Mouse (Mus musculus): ENCODE data around the gene Aire. TPM values are rescaled to one million over a fixed set of nuclear protein-coding genes. Genes with fewer than 3 reads are reported as not detected.
A peak's percentile ranks its signal among the peaks of the same experiment; 100 is the strongest.
"Not testable (repeated sequence)": the region's sequence is repeated elsewhere in the genome, so short reads cannot be mapped to it uniquely, and the experiment has no call there.

The Aire gene
- polyA plus RNA-seq, 1 experiment from 2014 or later = 0.25 TPM

DNA sequence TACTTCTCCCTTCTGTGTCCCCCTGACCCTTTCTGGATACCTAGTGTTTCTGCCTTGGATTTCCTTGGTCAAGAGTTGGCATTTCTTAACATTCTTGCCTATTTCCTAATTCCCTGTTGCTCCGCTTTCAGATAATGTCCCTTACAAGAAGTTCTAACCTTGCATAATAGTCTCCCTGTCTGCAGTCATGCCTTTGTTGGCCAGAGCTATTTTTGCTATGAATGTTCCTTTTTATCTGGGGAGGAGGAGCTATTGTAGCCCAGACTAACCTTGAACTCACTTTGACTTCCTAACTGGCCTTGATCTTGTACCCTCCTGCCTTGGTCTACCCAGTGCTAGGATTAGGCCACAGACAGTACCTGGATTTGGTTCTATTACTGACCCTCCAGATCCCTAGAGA lies 27.9 kb downstream of the Aire start:
- WGBS = 93% methylated on average over 1 of the region's 1 CpGs
- H3K4me3 ChIP-seq = no peak overlapping the region
- H3K4me1 ChIP-seq = peaks cover 6% of the 10 kb centered on the region
- no peak overlapping the region for H3K27ac ChIP-seq (replicated peaks)
- no peaks in the 10 kb centered on the region for H3K36me3 ChIP-seq (replicated peaks)
- no peak for DNase-seq (ENCODE audit: low spot score)
- H3K27me3 ChIP-seq (replicated peaks; ENCODE audit: low read depth, poor library complexity, severe bottlenecking) = peaks cover 5% of the 10 kb centered on the region; the same call in 1 of the 2 replicates
- H3K9me3 ChIP-seq = 0 out of 2 replicates have a peak, but pooled peaks cover 4% of the 10 kb centered on the region

DNA sequence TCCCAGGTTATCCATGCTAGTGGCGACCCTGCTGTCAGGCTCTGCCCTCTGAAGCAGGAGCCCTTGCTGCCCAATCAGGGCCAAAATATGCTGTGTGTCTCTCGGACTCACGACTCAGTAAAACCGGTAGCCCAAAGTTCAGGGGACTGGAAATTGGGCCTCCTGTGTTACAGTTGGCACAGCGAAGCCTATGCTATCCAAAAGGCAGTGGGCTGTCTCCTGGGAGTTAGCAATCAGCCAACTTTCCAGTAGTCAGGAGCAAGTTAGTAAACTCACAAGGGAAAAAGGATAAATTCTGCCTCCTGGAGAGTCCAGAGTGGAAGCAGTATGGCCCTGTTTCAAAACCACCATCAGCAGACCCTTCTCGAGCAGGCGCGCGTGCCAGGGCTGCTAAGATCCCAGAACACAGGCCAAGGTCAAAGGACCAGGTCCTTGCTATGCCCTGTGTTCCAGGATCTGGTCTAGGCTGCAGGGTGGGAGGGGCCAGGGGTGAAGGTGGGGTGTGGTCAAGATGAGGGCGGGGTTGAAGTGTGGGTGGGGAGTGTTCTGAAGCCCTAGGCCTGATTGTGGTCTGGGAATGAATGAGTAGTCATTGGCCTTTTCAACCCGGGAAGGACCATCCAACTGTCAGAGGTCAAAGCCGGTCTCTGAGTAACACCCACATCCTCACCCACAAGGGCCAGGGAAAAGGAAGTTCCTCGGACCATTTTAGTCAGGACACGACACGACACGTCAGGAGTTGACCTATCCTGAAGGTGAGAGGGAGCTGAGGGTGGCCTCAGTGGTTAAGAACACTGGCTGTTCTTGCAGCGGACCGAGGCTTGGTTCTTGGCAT lies 30.5 kb downstream of the Aire start:
- Histone ChIP-seq H3K36me3 (replicated peaks) (peaks cover 3% of the 10 kb centered on the region; the same call in 1 of the 2 replicates), H3K27ac (replicated peaks) (no peak overlapping the region), H3K9me3 (0 out of 2 replicates have a peak, but pooled peaks cover 4% of the 10 kb centered on the region), H3K4me3 (no peak overlapping the region), H3K27me3 (replicated peaks; ENCODE audit: low read depth, poor library complexity, severe bottlenecking) (peaks cover 6% of the 10 kb centered on the region; the same call in 1 of the 2 replicates), H3K4me1 (peaks cover 19% of the 10 kb centered on the region)
- WGBS = 93% methylated on average over 18 of the region's 18 CpGs
- DNase-seq (ENCODE audit: low spot score) = no peak

DNA sequence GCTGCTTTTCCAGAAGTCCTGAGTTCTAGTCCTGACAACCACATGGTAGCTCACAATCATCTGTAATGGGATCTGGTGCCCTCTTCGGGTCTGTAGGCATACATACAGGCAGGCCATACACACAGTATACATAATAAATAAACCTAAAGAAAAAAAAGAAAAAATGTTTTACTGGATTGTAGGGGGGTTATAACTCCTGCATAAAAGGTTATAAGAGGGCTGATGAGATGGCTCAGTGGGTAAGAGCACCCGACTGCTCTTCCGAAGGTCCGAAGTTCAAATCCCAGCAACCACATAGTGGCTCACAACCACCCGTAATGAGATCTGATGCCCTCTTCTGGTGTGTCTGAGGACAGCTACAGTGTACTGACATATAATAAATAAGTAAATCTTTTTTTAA lies 32.3 kb downstream of the Aire start:
- not testable (repeated sequence) for H3K9me3 ChIP-seq; H3K4me3 ChIP-seq; DNase-seq (ENCODE audit: low spot score); H3K27me3 ChIP-seq (replicated peaks; ENCODE audit: low read depth, poor library complexity, severe bottlenecking); H3K27ac ChIP-seq (replicated peaks)
- WGBS = 95% methylated on average over 5 of the region's 5 CpGs
- Histone ChIP-seq H3K36me3 (replicated peaks) (peaks cover 12% of the 10 kb centered on the region), H3K4me1 (peaks cover 37% of the 10 kb centered on the region)

DNA sequence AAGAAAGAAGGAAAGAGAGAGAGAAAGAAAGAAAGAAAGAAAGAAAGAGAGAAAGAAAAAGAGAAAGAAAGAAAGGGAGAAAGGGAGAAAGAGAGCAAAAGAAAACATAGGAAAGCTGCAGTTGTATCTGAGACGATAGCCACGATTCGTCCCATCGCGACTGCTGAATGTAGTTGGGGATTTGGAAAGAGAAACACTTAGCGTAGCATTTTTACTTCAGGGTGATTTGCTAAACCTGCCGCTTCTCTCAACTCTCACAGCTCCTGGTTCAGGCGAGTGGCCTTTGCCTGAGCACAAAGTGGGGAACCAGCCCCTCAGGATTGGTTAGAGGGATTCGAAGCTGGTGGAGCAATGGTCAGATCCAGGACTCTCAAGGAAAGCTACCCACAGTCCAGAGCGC lies 33.1 kb downstream of the Aire start:
- 0 out of 2 replicates have a peak, but pooled peaks cover 4% of the 10 kb centered on the region for H3K9me3 ChIP-seq
- H3K27ac ChIP-seq (replicated peaks) = no peak overlapping the region
- H3K4me3 ChIP-seq = peak overlapping the region; percentile 87
- 20% methylated on average over 10 of the region's 10 CpGs for WGBS
- DNase-seq (ENCODE audit: low spot score) = peak; percentile 31
- peaks cover 43% of the 10 kb centered on the region for H3K4me1 ChIP-seq
- H3K36me3 ChIP-seq (replicated peaks) = peaks cover 20% of the 10 kb centered on the region
- H3K27me3 ChIP-seq (replicated peaks; ENCODE audit: low read depth, poor library complexity, severe bottlenecking) = peaks cover 6% of the 10 kb centered on the region; the same call in 1 of the 2 replicates

DNA sequence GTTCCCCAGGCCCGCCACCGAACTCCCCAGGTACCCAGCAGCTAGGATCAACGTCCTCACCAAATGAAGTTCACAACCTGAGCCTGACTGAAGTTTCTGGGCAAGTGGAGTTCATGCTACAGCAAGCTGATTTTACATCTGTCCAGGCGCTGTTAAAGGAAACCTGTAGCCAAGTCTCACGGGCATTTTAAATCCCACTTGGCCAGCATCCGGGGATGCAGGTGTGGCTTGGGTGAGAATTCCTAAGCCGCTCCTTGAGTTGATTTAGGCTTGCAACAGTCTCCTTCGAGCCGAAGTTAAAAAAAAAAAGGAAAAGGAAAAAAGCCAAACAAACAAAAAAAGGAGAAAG lies 33.5 kb downstream of the Aire start, which contains the start of gene Pfkl:
Gene Pfkl (minus strand): TSS at position 139 of the 349 bp plus-strand sequence.
- DNase-seq (ENCODE audit: low spot score) = no peak
- peaks cover 24% of the 10 kb centered on the region for H3K36me3 ChIP-seq (replicated peaks)
- 1% methylated on average over 9 of the region's 9 CpGs for whole genome bisulfite sequencing
- H3K27ac ChIP-seq (replicated peaks) = peak within 1 kb of the TSS; percentile 99
- 0 out of 2 replicates have a peak, but pooled peaks cover 1% of the 10 kb centered on the region for H3K9me3 ChIP-seq
- H3K27me3 ChIP-seq (replicated peaks; ENCODE audit: low read depth, poor library complexity, severe bottlenecking) = peaks cover 6% of the 10 kb centered on the region; the same call in 1 of the 2 replicates
- H3K4me1 ChIP-seq = peaks cover 43% of the 10 kb centered on the region
- H3K4me3 ChIP-seq = peak within 1 kb of the TSS; percentile 87

DNA sequence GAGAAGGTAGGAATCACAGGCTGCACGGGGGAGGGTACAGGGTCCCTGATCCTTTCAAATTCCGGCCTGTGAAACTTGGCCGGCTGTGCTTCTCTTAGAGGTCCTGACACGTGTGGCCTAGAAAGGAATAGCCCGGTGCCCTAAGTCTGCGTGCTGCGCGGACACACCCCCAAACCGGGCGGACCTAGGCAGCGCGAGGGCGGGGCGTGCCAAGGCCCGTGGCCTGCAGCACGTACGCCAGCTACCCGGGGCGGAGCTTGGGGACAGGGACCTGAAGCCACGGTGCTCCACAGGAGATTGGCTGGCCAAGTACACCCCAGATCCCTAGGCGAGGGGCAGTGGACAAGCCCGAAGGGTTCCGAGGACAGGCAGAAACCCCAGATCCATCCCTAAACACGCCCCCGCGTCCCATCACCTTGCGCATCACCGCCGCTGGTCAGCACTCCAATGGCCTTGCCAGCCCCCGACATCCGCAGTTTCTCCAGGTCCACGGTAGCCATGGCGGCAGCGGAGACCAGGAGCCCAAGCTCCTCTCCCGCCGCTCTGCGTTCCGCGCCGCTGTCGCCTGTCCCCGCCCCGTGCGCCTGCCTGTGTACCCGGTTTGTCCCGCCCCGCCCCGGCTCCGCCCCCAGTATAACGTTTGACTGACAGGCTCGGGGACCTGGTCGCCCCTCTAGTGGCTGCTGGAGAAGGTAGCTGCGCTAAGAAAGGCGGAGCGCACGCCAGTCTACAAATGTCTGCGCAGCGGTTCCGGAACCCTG lies 34.0 kb downstream of the Aire start:
- H3K4me1 ChIP-seq = peaks cover 43% of the 10 kb centered on the region
- peak; percentile 98 for DNase-seq (ENCODE audit: low spot score)
- no peaks in the 10 kb centered on the region for H3K9me3 ChIP-seq
- peak overlapping the region; percentile 87 for H3K4me3 ChIP-seq
- peaks cover 30% of the 10 kb centered on the region for H3K36me3 ChIP-seq (replicated peaks)
- peak overlapping the region; percentile 99 for H3K27ac ChIP-seq (replicated peaks)
- H3K27me3 ChIP-seq (replicated peaks; ENCODE audit: low read depth, poor library complexity, severe bottlenecking) = peaks cover 6% of the 10 kb centered on the region; the same call in 1 of the 2 replicates
- under 1% methylated on average over 59 of the region's 59 CpGs for WGBS

DNA sequence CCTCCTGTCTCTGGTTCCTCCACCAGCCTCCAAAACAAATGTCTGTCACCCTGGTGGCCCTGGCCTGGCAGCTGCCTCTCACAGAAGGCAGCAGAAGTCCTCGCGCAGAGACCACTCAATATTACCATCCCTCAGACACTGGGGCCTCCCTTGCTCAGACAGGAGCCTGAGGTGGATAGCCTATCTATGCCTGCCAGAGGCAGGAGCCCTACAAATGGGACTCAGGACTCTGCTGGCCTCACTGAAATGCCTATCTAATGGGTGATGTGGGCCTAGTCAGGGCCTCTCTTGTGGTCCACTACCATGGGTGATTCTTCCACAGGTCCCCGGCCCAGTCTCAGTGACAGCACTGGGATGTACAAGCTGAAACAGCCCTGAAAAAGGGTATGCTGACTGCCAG lies 35.2 kb downstream of the Aire start:
- peaks cover 41% of the 10 kb centered on the region for H3K36me3 ChIP-seq (replicated peaks)
- DNase-seq (ENCODE audit: low spot score) = no peak
- peaks cover 43% of the 10 kb centered on the region for H3K4me1 ChIP-seq
- H3K27ac ChIP-seq (replicated peaks) = peak overlapping the region; percentile 99
- no peaks in the 10 kb centered on the region for H3K9me3 ChIP-seq
- peak overlapping the region; percentile 87 for H3K4me3 ChIP-seq
- 80% methylated on average over 3 of the region's 3 CpGs for WGBS
- H3K27me3 ChIP-seq (replicated peaks; ENCODE audit: low read depth, poor library complexity, severe bottlenecking) = peaks cover 6% of the 10 kb centered on the region; the same call in 1 of the 2 replicates

DNA sequence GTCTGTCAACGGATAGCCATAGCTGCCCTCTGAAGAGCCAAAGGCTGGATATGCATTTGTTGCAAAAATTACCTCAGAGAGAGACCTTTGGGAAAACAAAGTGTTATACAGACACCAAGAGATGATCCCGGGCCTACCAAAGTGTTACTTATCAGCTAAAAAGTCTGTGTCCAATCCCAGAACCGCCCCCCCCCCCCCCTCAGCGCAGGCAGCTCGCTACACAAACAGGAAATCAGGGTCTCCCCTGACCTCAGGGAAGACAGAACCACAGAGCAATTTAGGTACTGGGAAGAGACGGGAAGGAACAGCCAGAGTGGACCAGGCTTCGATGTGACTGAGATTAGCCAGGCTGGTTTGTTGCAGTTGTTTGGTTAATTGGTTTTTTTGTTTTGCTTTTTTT lies 36.2 kb downstream of the Aire start:
- peak overlapping the region; percentile 99 for H3K27ac ChIP-seq (replicated peaks)
- no peaks in the 10 kb centered on the region for H3K9me3 ChIP-seq
- H3K4me1 ChIP-seq = peaks cover 43% of the 10 kb centered on the region
- H3K36me3 ChIP-seq (replicated peaks) = peaks cover 49% of the 10 kb centered on the region
- WGBS = 31% methylated on average over 7 of the region's 7 CpGs
- peaks cover 6% of the 10 kb centered on the region; the same call in 1 of the 2 replicates for H3K27me3 ChIP-seq (replicated peaks; ENCODE audit: low read depth, poor library complexity, severe bottlenecking)
- DNase-seq (ENCODE audit: low spot score) = no peak
- peak overlapping the region; percentile 87 for H3K4me3 ChIP-seq

DNA sequence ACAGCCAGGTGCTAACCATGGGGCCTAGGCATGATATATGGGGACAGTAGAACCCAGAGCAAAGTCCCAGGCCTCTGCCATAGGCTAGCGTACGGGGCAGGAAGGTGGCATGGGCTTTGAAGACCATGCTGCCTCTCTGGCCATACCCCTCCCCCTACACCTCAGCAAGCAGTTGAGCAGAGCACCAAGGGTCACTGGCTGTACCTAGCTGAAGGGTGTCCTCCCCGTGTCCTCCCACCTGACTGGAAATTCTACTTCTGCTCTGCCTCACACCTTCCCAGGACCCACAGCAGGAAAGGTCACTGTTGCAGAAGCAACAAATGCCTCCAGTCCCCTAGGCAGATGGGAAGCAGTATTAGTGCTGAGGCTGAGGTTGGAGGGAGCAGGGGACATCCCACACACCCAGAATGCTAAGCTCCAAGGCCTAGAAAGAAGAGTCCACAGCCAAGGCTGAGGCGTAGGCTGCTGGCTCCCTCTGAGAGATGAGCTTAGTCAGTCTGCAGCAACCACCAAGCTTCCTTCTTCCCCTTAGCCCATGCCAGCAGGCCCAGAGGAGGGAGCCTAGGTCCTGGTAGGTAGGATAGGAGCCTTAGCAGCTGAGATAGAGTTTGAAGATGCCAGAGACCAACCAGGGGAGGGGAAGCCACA lies 37.5 kb downstream of the Aire start:
- 86% methylated on average over 4 of the region's 4 CpGs for WGBS
- peak overlapping the region; percentile 99; the same call in 1 of the 2 replicates for H3K27ac ChIP-seq (replicated peaks)

DNA sequence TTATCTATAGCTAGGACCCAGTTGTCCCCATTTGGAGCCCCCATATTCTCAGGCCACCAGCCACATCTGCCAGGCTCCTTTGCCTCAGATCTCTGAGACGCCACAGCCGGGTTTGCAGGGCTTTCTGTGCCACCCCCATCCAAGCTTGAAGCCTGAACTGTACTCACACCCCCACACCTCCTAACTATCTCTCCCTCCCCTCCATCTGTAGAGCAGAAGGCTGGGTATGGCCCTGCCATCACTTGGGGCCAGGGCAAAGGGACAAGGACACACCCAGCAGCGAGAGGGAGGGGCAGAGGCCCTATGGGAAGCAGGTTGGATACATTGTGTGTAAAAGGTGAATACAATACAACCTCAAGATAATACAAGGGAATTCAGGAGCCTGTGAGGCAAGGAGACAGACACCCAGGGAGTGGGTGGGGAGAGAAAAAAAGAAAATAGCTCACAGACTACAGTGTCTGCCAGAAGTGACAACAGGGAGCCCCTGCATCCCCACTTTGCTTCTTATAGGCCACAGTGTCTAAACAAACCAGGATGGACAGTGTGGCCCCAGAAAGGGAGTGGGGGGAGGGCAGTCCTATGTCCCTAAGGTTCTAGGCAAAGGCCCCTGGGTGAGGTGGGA lies 38.8 kb downstream of the Aire start:
- Histone ChIP-seq H3K27me3 (replicated peaks; ENCODE audit: low read depth, poor library complexity, severe bottlenecking) (no peaks in the 10 kb centered on the region), H3K9me3 (no peaks in the 10 kb centered on the region), H3K27ac (replicated peaks) (no peak overlapping the region), H3K36me3 (replicated peaks) (peaks cover 75% of the 10 kb centered on the region), H3K4me1 (peaks cover 38% of the 10 kb centered on the region), H3K4me3 (no peak overlapping the region)
- WGBS = 89% methylated on average over 3 of the region's 3 CpGs
- no peak for DNase-seq (ENCODE audit: low spot score)

More for the DNA sequence above, 37.5 kb downstream of the Aire start:
- Histone ChIP-seq H3K27me3 (replicated peaks; ENCODE audit: low read depth, poor library complexity, severe bottlenecking) (peaks cover 5% of the 10 kb centered on the region; the same call in 1 of the 2 replicates), H3K36me3 (replicated peaks) (peaks cover 62% of the 10 kb centered on the region), H3K4me1 (peaks cover 43% of the 10 kb centered on the region), H3K9me3 (no peaks in the 10 kb centered on the region), H3K4me3 (peak overlapping the region; percentile 87; the same call in 1 of the 2 replicates)
- DNase-seq (ENCODE audit: low spot score) = no peak

DNA sequence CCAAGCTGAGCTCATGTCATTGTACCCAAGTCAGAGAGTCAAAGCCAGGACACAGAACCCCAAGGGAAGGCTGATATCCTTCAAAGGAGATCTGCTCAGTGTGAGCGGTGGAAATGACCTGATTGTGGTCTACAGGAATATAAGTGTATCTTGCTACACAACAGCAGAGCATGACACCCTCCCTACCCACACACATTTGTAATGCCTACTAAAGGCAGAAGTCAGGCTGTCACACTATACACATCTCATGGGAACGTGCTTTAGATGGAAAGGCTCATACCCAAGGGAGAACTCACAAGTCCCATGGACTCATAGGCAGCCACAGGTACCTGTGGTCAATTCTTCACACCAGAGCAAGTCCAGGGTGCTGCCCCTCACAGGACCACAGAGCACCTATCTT lies 41.1 kb downstream of the Aire start:
- H3K9me3 ChIP-seq = no peaks in the 10 kb centered on the region
- 93% methylated on average over 2 of the region's 2 CpGs for WGBS
- DNase-seq (ENCODE audit: low spot score) = no peak
- H3K4me1 ChIP-seq = peaks cover 18% of the 10 kb centered on the region
- peaks cover 94% of the 10 kb centered on the region for H3K36me3 ChIP-seq (replicated peaks)
- H3K27me3 ChIP-seq (replicated peaks; ENCODE audit: low read depth, poor library complexity, severe bottlenecking) = no peaks in the 10 kb centered on the region
- no peak overlapping the region for H3K27ac ChIP-seq (replicated peaks)
- no peak overlapping the region for H3K4me3 ChIP-seq

DNA sequence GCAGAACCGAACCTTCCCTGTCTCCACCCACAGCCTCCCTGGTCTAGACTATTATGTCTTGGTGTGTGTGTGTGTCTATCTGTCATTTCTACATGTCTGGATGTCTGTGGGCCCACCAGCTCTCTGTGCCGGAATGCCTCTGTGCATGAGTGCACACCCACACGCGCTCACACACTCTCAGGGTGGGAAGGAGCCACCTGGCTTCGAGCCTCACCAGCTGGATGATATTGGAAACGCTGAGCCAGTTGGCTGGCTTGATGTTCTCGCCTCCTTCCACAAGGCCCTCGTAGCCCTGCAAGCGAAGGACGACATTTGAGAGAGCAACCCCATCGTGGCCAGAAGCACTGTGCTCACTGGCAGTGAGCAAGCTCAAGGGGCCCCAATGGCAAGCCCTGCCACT lies 41.6 kb downstream of the Aire start:
- no peak overlapping the region for H3K27ac ChIP-seq (replicated peaks)
- H3K36me3 ChIP-seq (replicated peaks) = peaks cover 98% of the 10 kb centered on the region
- WGBS = 93% methylated on average over 11 of the region's 11 CpGs
- DNase-seq (ENCODE audit: low spot score) = no peak
- H3K9me3 ChIP-seq = no peaks in the 10 kb centered on the region
- peaks cover 13% of the 10 kb centered on the region for H3K4me1 ChIP-seq
- no peak overlapping the region for H3K4me3 ChIP-seq
- no peaks in the 10 kb centered on the region for H3K27me3 ChIP-seq (replicated peaks; ENCODE audit: low read depth, poor library complexity, severe bottlenecking)

Data from embryonic facial prominence, embryonic 10.5 days (tissue).